Mouse (Mus musculus) right cerebral cortex, postnatal 10 days (tissue): ENCODE results near the gene Dlg4.
"Not testable (repeated sequence)": the region's sequence is repeated elsewhere in the genome, so short reads cannot be mapped to it uniquely, and the experiment has no call there.

Experiments
- DNase-seq, 2 experiments: peaks; one replicate each; pipeline ENCODE4 v3.0.0; 2021; ENCODE audit warnings: low spot score in 2 of 2

The Dlg4 gene

DNA sequence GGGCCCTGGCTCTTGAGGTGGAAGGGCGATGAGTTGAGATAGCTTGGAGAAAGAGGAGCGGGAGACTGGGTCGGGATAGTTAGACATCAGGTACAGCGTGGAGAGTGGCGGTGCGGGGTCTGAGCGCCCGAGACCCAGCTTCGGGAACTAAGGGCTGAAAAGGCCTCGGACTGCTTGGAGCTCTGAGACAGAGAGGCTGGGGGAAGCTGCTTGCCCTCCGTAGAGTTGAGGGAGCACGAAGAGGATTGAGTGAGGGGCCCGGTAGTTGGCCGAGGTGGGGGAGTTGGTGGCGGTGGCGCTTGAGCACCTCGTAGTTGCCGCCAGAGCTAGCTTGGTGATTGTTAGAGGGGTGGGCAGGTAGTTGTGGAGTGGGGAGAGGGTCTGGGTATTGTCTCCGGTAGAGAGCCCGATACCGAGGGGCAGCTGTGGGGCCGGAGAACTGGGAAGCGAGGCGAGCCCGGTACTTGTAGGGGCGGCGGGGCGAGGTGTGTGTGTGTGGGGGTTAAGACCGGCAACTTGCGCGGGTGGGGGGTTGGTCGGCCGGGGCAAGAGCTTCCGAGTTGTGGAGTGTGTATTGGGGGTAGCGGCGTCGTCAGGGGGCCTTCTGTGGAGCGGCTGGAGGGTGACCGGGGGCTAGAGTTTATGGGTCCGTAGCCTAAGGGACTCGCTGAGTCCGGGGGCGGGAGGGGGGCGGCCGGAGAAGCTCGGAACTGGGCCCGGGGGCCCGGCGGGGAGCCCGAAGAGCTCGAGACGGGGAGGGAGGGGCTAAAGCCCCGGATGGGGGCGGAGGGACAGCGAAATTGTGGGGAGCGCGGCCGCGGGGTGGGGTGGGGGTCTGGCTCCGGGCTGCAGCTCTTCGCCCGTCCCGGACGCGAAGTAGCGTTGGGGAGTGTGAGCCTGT is 20.3 kb upstream of the Dlg4 start:
- peak; percentile 62 to 68 for DNase-seq

DNA sequence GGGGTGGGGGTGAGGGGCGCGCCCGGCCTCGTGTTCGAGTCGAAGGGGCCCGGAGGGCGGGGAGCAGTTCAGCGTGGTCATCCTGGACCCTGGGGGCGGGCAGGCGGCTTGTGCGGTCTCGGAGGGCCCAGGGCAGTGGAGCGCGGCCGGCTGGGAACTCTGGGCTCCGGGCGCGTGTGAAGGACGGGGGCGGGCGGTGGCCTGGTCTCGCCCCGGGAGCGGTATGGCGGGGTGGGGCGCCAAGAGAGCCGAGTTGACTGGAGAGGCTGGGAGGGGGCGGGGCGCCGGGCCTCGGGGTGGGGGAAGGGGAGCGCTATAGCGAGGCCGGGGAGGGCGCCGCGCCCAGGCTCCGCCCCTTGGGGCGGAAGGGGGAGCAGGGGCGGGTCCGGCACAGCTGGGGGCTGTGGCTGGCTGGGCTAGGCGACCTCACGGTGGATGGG is 19.7 kb upstream of the Dlg4 start:
- peak; percentile 84 to 86 for DNase-seq

DNA sequence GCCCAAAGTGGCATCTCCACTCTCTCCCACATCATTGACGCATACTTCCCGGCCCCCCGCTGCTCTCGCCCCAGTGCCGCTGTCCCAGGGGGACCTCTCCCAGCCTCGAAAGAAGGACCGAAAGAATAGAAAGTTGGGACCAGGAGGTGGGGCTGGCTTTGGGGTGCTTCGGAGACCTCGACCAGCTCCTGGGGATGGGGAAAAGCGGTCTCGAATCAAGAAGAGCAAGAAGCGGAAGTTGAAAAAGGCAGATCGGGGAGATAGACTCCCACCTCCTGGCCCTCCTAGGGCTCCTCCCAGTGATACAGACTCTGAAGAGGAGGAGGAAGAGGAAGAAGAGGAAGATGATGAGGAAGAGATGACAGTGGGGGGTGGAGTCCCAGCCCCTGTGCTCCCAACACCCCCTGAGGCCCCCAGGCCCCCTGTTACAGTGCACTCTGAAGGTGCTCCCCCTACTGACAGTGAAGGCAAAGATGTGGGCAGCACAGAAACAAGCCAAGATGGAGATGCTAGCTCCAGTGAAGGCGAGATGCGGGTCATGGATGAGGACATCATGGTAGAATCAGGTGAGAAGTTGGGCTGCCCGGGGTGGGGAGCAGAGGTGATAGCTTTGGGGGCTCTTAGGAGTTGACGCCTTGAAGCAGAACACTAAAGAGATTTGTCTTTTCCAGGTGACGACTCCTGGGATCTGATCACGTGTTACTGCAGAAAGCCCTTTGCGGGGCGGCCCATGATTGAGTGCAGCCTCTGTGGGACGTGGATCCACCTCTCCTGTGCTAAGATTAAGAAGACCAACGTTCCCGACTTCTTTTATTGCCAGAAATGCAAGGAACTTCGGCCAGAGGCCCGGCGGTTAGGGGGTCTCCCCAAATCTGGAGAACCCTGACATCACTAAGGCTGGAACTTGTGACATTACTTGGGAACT is 17.9 kb upstream of the Dlg4 start:
- DNase-seq, result peak in 1 of 2 experiments; percentile 45

DNA sequence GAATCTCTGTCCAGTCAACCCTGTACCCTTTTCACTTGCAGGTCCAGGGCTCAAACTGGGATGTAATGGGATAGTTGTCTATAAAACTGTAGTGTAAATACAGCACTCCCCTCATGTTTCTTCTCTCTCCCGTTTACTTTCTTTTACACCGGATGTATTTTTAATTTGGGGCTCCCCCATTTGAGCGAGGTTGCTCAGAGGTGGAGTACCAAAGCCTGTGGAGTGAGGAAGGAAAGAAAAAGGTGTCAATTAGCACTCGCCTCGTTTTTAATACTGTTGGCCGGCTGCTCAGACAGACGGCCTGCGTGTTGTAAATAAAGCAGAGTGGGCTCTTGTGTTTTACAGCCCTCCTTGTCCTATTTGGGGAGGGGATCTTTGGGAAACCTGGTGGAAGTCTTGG is 17.1 kb upstream of the Dlg4 start:
- no peak for DNase-seq

DNA sequence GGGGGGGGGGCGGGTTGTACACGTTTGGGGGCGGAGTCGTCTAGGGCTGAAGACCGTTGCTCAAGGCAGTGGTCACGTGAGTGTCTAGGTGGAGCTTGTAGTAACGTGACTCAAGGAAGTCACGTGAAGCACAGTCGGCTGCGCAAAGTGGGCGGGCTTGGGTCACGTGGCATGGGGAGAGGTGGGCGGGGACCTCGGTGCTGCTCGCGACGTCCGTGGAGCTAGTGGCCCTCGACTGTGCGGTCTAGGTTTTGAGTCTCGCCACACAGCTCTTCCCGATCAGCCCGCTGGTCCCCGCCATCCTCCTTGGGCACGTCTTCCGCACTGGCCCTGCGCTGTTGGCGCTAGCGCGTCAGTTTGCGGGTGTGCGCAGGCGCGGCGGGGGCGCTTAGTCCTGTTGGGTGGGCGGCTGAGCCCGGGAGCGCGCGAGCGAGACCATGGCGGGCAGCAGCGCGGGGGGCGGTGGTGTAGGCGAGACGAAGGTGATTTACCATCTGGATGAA is 16.3 kb upstream of the Dlg4 start, which contains the start of gene Dvl2:
Gene Dvl2, plus strand, starts transcription at position 200 of the 503 bp plus-strand sequence.
- peak; percentile 94 to 98 for DNase-seq

DNA sequence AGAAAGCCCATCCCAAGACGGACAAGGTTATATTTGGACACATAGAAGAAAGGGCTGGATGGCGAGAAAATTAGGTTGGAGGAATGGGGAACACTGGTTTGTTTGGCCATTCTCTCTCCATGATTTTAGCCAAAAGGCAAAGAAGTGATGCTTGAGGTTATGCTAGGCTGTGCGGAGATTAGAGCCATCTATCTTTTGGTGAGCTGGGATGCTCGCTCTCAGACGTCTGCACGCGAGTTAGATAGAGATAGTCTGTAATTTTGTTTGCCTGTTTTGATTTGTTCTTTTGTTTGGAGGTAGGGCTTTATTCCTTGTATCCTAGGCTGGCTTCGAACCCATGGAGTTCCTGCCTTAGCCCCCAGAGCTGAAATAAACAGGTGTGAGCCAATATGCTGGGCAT is 15.6 kb upstream of the Dlg4 start:
- no peak for DNase-seq

DNA sequence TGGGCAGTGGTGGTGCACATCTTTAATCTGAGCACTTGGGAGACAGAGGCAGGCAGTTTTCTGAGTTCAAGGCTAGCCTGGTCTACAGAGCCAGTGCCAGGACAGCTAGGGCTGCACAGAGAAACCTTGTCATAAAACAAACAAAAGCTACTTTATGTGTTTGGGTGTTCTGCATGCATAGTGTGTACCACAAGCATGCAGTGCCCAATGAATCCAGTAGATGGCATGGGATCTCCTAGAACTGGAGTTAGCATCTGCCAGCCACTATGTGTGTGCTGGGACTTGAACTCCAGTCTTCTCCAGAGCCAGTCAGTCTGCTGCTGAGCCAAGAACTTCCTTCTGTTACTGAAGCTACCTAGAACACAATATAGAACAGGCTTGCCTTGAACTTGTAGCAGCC is 14.9 kb upstream of the Dlg4 start:
- DNase-seq, result no peak

DNA sequence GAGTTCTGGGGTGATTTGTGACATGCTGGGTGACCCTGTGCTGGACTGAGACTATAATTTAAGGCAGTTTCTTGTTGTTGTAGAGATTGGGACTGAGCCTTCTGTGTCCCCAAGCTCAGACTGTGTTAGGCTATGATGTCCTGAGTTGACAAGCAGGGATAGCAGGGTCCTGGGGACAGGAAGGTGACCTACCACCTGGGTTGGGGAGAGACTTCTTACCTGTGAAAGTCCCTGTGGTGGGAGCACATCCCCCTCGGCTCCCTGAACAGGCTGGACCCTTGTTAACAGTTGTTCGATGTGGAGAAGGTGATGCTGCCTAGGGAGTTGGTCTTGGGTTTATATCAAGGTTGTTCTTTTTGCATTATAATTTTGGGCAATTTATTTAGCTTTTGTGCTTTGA is 14.3 kb upstream of the Dlg4 start:
- no peak for DNase-seq

DNA sequence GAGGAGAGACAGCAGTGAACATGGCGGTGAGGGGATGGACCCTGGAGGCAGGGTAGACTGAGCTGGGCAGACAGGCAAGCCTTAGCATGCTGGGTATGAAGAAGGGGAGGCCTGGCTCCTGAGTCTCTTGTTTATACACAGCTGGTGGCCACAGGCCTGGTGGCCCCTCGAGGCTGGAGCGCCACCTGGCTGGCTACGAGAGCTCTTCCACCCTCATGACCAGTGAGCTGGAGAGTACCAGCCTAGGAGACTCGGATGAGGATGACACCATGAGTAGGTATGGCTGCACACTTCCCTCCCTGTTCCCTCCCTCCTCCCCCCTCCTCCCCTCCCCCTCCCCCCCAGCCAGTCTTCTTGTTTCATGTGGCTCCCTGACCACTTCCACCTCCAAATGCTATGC is 11.2 kb upstream of the Dlg4 start:
- DNase-seq, result no peak

DNA sequence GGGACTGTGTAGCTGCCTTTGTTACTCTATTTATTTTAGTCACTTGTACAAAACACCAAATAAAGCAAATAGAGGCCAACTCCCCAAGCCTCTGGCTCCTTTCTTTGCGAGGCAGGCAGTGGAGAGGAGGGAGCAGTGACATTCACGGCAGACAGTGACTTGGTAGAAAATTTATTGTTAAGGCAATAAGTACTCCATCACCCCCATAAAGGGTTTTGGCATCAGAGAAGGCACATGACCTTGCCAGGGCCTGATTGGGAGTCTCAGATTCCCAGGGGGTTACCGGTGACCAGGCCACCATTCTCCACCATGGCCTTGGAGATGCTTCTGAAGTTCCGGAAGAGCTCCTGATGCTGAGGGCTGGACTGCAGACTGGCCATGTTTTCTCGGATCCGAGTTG is 6.7 kb upstream of the Dlg4 start:
- DNase-seq, result no peak

DNA sequence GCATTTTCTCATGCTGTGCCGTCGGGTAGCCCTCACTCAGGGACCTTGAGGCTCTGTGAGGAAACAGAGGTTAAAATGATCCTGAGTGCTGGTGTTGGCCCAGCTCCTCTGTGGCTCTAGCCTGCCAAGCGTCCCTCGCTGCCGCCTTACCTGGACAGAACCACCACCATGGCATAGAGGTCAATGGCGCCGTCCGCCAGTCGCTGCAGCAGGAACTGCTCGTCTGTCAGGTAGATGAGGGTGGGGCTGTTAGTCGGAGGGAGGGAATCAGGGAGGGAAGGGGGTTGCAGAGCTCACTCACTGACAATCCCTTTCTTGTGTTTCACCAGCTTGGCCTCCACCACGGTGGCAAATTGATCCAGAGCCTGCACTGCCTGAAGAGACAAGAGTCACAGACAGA is 6.2 kb upstream of the Dlg4 start:
- DNase-seq, result no peak

DNA sequence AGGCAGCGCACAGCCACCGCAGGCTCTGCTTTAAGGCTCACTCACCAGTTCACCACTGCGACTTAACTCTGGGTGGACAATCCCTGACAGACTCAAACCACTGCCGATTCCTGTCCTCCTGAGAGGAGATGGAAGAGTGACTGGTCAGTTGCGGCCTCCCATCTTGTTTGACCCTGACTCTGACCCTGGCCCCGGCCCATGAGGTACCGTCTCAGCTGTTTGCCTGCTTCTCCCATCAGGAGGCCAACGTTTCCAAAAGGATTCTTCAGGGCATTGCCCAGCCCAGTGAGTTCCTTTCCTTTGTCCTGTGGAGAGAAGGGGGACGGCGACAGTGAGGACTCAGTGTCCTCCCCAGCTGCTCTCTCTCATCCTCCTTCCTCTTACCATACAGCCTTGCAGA is 5.8 kb upstream of the Dlg4 start:
- no peak for DNase-seq

DNA sequence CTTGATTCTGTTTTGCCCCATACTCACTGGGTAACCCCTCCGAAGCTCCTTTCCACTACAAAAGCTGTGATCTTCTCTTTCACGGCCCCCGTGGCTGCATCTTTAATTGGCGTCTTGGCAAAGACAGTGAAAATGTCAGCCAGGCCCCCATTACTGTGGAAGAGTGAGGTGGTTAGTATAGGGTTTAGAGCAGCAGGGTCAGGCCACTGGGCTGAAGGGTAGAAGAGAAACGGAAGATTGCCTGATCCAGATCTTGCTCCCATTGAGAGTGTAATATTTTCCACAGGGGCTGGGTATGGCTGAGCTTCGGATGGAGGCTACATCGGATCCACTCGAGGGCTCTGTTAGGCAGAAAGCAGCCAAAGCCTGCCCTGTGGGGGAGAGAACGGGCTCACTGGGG is 3.8 kb upstream of the Dlg4 start:
- no peak for DNase-seq

DNA sequence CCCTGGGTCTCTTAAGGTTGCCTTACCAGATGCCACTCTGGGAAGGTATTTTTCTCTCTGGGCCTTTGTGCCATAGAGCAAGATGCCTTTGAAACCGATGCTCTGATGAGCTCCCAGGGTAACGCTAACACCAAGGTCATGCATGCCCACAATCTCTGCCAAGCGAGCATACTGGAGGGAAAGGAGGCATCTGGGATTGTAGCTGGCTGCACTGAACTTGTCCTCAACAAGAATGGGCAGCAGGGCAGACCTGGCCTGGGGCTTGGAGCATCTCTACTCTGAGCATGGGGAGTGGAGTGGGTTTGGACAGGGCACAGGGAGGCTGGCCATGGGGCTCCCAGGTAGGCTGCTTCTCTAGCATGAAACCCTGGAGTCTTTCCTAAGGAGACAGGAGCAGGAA is 3.3 kb upstream of the Dlg4 start:
- no peak for DNase-seq

DNA sequence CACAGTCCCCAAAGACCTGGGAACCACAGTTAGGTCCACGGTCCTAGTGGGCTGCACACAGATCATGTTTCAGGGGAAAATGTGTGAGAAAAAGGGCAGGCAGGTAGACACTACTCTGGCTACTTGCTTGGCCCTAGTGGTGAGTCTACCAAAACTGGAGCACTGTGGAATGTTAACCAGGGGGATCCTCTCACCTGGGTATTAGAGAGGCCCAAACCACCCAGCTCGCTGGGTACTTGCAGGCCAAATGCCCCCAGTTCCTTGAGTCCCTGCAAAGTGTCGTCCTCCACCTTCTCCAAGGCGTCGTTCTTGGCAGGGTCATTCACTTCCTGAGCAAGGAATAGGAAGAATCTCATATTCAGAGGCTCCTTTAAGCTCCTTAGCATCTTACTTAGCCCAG is 2.7 kb upstream of the Dlg4 start:
- DNase-seq, result no peak

DNA sequence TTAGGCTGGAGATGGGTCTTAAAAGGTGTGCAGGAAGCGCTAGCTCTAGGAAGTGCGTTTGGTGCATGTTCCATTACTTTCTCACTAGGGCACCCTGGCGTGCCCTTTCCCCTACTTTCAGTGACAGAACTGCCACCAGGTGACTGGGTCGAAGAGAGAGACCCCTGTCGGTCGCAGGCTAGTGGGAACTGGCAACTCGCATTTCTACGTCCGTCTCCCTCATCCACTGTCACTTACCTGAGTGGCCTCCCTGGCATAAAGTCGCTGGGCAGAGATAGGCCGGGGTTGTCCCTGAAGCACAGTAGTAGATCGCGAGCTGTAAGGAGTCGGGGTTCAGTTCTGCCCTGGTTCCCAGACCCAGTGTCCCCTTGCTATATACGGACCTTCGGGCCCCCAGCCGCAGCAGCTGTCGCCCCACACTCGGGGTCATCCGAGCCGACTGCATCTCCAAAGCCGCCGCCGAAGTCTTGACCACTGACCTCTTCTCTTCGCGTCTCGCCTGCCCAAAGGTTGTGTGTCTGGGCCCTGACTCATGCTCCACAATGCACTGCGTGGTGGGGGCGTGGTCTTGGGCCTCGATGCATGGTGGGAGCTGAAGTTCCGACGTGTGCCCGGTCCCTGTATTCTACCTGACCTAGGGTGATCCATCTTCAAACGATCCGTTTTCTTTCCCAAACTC is 1.7 kb upstream of the Dlg4 start, which contains the start of gene Acadvl:
Gene Acadvl, minus strand, starts transcription at position 532 of the 679 bp plus-strand sequence.
- peak; percentile 90 to 92 for DNase-seq

DNA sequence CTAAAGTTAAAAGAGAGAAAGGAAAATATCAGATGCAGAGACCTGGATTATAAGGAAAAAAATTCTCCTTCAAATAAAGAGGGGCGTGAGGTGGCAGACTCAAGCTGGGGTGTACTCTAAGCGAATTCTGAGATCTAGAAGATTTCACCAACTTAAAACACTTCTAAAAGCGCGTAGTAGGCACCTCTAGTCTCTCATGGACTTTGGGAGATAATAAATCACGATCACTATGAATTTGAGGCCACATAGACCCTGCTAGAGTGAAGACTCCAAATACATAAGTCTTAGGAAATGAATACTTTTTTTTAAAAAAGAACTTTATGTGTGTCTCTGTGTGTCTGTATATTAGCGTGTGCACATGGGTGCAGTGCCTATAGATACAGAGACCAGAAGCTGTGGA is 1.1 kb upstream of the Dlg4 start:
- no peak for DNase-seq

DNA sequence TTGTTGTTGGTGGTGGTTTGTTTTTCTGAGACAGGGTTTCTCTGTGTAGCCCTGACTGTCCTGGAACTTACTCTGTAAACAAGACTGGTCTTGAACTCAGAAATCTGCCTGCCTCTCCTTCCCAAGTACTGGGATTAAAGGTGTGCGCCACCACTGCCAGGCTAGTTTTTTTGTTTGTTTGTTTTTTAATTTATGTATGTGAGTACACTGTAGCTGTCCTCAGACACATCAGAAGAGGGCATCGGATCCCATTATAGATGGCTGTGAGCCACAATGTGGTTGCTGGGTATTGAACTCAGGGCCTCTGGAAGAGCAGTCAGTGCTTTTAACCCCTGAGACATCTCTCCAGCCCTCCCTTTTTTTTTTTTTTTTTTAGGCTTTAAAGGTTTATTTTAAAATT is 565 bp upstream of the Dlg4 start:
- not testable (repeated sequence) for DNase-seq

DNA sequence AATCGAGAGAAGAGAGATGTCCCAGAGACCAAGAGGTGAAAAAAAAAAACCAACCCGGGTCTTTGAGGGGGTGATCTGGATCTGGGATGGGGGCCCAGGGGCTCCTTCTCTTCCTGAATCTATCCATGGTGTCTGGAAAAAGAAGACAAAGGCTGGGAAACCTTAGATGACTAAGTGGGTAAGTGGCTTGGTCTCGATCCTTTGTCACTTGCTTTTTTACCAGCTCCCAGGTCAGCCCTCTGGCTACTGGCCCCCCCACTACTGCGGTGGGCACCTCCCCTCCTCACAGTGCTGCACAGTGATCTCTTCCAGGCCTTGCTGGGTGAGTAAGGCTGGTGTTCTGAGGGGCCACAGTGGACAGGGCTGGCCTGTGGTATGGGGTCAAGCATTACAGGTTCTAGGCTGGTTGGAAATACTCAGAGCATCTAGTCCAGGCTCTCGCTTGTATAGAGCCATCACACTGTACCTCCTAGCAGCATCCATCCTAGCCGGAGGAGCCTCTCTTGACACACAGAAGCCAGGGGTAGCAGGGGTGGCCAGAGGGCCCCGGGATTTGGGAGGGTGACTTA is 541 bp downstream of the Dlg4 start:
- no peak for DNase-seq

DNA sequence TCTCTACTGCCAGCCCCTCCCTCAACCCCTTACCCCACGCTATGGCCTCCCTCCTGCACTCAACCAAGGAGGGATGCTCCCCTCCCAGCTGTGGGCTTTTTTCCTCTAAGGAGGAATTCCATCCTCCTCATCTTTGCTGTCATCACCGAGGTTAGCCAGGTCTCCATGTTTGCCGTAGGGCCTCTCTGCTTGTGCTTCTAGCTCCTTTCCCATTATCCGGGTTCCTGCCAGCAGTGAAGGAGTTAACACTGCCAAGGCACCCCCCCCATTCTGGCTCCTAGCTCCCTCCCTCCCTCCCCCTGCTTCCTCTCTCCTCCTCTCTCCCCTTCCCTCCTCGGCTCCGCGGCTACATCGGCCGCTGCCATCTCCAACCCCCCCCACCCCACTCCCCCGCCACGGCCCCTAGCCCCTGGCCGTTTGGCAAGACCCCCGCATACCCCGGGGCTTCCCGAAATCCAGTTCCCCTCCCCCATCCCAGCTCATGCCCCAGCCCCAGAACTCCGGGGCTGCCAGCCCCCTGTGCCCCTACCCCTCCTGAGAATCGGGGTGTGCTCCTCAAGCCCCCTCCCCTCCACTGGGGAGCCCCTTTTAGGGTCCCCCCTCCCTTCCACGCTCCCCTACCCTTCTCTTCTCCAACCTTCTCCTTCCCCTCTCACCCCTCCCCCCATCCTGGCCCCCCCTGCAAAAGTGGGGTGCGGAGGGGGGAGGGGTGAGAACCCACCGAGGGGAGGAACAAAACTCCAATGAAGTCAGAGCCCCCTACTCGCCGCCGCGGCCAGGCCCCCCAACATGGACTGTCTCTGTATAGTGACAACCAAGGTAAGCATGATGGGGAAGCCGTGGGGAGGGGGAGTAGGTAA is 1.6 kb downstream of the Dlg4 start:
- DNase-seq, result peak; percentile 89 to 92
